Mouse (Mus musculus) liver, embryonic 14.5 days (tissue): ENCODE data around the gene Zfp574. TPM values are rescaled to one million over a fixed set of nuclear protein-coding genes. Genes with fewer than 3 reads are reported as not detected.
A peak's percentile ranks its signal among the peaks of the same experiment; 100 is the strongest.

Experiments used
- ATAC-seq: fragments of 200-750 bp; cut with Nextera tagmentation; 2 replicates; pipeline ENCODE4 v1.8.0; 2017; ENCODE audit warnings: moderate number of reproducible peaks, mild to moderate bottlenecking, moderate library complexity; ENCODE audit not compliant: insufficient read depth
- DNase-seq, 3 experiments: peaks; one replicate each; pipeline ENCODE4 v3.0.0-alpha.2; 2012 to 2013; ENCODE audit warnings: low read depth in 3 of 3, low spot score in 3 of 3
- H3K27ac ChIP-seq: fragments of 300-500 bp; sonication (generic); 2 replicates; pipeline ENCODE4 v1.5.1; 2014; ENCODE audit warnings: moderate library complexity, mild to moderate bottlenecking, control low read depth, inconsistent platforms
- H3K27me3 ChIP-seq: fragments of 300-500 bp; sonication (generic); 2 replicates; pipeline ENCODE4 v1.6.1; 2014; ENCODE audit warnings: mild to moderate bottlenecking, low read length, moderate library complexity; ENCODE audit not compliant: control insufficient read depth, insufficient read depth
- H3K36me3 ChIP-seq: fragments of 300-500 bp; sonication (generic); replicated peaks from 2 replicates; pipeline ENCODE4 v1.6.1; 2014; ENCODE audit warnings: low read depth; ENCODE audit not compliant: control insufficient read depth, insufficient read depth
- H3K4me1 ChIP-seq, 2 experiments: fragments of 200-500 bp in 1 of 2; fragments of 300-500 bp in 1 of 2; sonication (generic) in 1 of 2; replicated peaks; 2 replicates each; pipeline ENCODE4 v1.6.1; 2012 to 2014; ENCODE audit warnings: antibody characterized with exemption in 1 of 2, inconsistent platforms in 1 of 2, low read length in 1 of 2; ENCODE audit not compliant: control insufficient read depth in 2 of 2, insufficient read depth in 2 of 2
- H3K4me2 ChIP-seq: fragments of 300-500 bp; sonication (generic); 2 replicates; pipeline ENCODE4 v1.6.1; 2014; ENCODE audit warnings: low read depth, mild to moderate bottlenecking, control low read depth, moderate library complexity
- H3K4me3 ChIP-seq, 2 experiments: fragments of 200-500 bp in 1 of 2; fragments of 300-500 bp in 1 of 2; sonication (generic) in 1 of 2; 2 replicates each; pipeline ENCODE4 v1.5.1; 2012 to 2014; ENCODE audit warnings: low read depth in 2 of 2, low read length in 2 of 2, mild to moderate bottlenecking in 2 of 2, control low read depth in 1 of 2, inconsistent platforms in 1 of 2, moderate library complexity in 1 of 2; ENCODE audit not compliant: insufficient read depth in 1 of 2
- H3K9ac ChIP-seq: fragments of 300-500 bp; sonication (generic); replicated peaks from 2 replicates; pipeline ENCODE4 v1.6.1; 2014; ENCODE audit warnings: mild to moderate bottlenecking, control low read depth, moderate library complexity
- H3K9me3 ChIP-seq: fragments of 300-500 bp; sonication (generic); 2 replicates; pipeline ENCODE4 v1.6.1; 2016; ENCODE audit warnings: low read length, mixed read lengths; ENCODE audit not compliant: control insufficient read depth
- CTCF ChIP-seq: IDR thresholded peaks from 2 replicates; pipeline ENCODE4 v1.5.1; 2016; ENCODE audit warnings: antibody characterized with exemption, low read depth, control low read depth
- EP300 ChIP-seq: IDR thresholded peaks from 2 replicates; pipeline ENCODE4 v1.6.1; 2016; ENCODE audit warnings: antibody characterized with exemption, low read depth
- WGBS: fragments of 180-500 bp; shearing (Covaris S2); extraction: QIAGEN DNeasy Blood & Tissue Kit; methylation state at CpG from one replicate; pipeline ENCODE4 v1.1.7; 2014; ENCODE audit not compliant: insufficient replicate concordance; 5-methylcytosine and 5-hydroxymethylcytosine counted together
- polyA plus RNA-seq, 2 experiments: library from polyadenylated mRNA; depleted of rRNA in 1 of 2; stranded (reverse) in 1 of 2; unstranded in 1 of 2; fragments of >200 nt; fragmentation: Nextera tagmentation in 1 of 2; extraction: Ambion mirVana in 1 of 2; gene quantifications; 2 replicates each; pipeline versions ENCODE4 v1.2.1 to v1.2.3; 2012 to 2014

The Zfp574 gene
- polyA plus RNA-seq, 2 experiments, result 6.3 to 6.6 TPM

DNA sequence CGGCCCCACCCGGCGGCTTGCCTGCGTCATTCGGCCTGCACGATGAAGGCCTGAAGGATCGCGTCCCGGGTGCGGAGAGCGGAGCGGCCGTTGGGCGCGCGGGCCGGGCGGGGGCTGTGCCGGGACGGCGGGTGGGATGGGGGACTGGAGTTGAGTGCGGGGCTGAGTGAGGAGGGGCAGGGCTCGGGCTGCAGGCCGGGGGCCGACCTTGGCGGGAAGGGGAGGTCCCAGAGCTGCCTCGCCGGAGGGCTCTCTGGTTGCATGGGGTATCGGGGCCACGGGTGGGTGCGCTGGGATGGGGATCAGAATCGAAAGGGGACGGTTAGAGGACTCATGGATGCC lies 5.0 kb downstream of the Zfp574 start:
- Histone ChIP-seq H3K27ac (peak overlapping the region; percentile 74), H3K9me3 (no peaks in the 10 kb centered on the region), H3K4me3 (peak overlapping the region; percentile 85 to 88), H3K27me3 (no peaks in the 10 kb centered on the region), H3K4me1 (peaks cover 16 to 26% of the 10 kb centered on the region in 2 experiments), H3K4me2 (peak overlapping the region; percentile 98), H3K9ac (peak overlapping the region; percentile 94), H3K36me3 (peaks cover 31% of the 10 kb centered on the region)
- ATAC-seq (no peak; the same call in 1 of the 2 replicates), DNase-seq (no peak)
- TF ChIP-seq CTCF, result no peak
- no peak for TF ChIP-seq EP300
- under 1% methylated on average over 33 of the region's 33 CpGs for WGBS

DNA sequence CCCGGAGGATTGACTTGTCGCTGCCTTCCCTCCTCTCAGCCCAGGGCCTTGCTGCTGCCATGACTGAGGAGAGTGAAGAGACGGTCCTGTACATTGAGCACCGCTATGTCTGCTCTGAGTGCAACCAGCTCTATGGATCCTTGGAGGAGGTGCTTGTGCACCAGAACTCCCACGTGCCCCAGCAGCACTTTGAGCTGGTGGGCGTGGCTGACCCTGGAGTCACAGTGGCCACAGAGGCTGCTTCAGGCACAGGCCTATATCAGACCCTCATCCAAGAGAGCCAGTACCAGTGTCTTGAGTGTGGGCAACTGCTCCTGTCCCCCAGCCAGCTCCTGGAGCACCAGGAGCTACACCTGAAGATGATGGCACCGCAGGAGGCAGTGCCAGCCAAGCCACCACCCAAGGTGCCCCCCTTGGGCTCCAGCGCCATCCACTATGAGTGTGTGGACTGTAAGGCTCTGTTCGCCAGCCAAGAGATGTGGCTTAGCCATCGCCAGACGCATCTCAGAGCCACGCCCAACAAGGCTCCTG lies 7.2 kb downstream of the Zfp574 start:
- Histone ChIP-seq H3K36me3 (peaks cover 46% of the 10 kb centered on the region), H3K4me1 (peaks cover 16 to 22% of the 10 kb centered on the region in 2 experiments), H3K9me3 (no peaks in the 10 kb centered on the region), H3K27ac (no peak overlapping the region), H3K9ac (no peak overlapping the region), H3K4me3 (no peak overlapping the region), H3K4me2 (peak overlapping the region; percentile 98; the same call in 1 of the 2 replicates), H3K27me3 (no peaks in the 10 kb centered on the region)
- TF ChIP-seq CTCF, result no peak
- no peak for TF ChIP-seq EP300
- ATAC-seq (no peak), DNase-seq (no peak)
- WGBS, result 70% methylated on average over 12 of the region's 12 CpGs

DNA sequence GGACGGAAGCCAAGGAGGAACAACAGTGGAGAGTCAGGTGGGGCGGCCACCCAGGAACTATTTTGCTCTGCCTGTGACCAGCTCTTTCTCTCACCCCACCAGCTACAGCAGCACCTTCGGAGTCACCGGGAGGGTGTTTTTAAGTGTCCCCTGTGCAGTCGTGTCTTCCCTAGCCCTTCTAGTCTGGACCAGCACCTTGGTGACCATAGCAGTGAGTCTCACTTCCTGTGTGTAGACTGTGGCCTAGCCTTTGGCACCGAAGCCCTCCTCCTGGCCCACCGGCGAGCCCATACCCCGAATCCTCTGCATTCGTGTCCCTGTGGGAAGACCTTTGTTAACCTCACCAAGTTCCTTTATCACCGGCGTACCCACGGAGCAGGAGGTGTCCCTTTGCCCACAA lies 8.1 kb downstream of the Zfp574 start:
- Histone ChIP-seq H3K4me3 (no peak overlapping the region), H3K27ac (no peak overlapping the region), H3K36me3 (peaks cover 46% of the 10 kb centered on the region), H3K9me3 (no peaks in the 10 kb centered on the region), H3K27me3 (no peaks in the 10 kb centered on the region), H3K9ac (no peak overlapping the region), H3K4me2 (no peak overlapping the region), H3K4me1 (peaks cover 16 to 26% of the 10 kb centered on the region in 2 experiments)
- no peak for DNase-seq
- no peak for TF ChIP-seq EP300
- no peak for TF ChIP-seq CTCF
- no peak for ATAC-seq
- WGBS, result 95% methylated on average over 13 of the region's 13 CpGs

DNA sequence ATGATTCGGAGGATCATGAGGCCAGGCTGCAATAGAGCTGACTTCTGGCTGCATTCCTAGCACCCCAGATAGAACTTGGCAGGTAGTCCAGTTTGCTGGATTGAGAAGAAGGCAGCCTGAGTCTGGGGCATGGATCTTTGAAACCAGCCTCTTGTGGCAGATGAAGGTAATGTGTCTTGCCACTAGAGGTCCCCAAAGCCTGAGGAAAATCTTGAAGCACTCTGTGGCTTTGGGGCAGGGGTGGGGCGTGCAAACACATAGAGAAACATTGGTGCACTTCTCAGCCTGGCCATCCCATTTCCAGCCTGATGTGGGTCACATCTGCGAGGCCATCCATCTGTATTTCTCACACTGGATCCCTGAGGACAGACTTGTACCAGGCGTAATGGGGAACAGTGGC lies 10.1 kb downstream of the Zfp574 start:
- no peak for TF ChIP-seq EP300
- TF ChIP-seq CTCF, result peak; percentile 69
- Histone ChIP-seq H3K4me1 (peaks cover 9 to 17% of the 10 kb centered on the region in 2 experiments), H3K9me3 (no peaks in the 10 kb centered on the region), H3K27ac (no peak overlapping the region), H3K4me3 (no peak overlapping the region), H3K36me3 (peaks cover 46% of the 10 kb centered on the region), H3K27me3 (no peaks in the 10 kb centered on the region), H3K4me2 (no peak overlapping the region), H3K9ac (no peak overlapping the region)
- ATAC-seq (no peak), DNase-seq (no peak)
- WGBS, result 77% methylated on average over 4 of the region's 4 CpGs

DNA sequence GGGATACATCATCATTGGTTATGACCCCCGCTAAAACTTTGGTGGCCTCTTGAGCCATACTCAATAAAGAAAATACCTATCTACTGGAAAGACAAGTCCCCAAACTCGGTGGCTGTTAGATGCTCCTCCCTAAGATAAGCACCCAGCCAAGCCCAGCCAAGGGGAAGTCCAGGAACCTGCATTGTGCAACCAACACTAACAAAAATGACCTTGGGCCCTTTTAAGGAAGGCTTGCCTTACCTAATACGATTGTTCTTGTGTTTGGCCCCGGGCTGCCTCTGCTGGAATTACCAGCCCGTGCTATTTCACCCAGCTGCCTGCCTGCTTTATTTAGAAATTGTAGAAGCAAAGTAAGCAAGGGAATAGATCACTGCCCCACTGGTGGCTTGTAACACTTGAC lies 12.3 kb downstream of the Zfp574 start:
- no peak overlapping the region for H3K4me2 ChIP-seq
- no peak for DNase-seq
- WGBS, result 39% methylated on average over 5 of the region's 5 CpGs
- peaks cover 43% of the 10 kb centered on the region for H3K36me3 ChIP-seq
- TF ChIP-seq CTCF, result no peak
- TF ChIP-seq EP300, result no peak
- no peak overlapping the region for H3K9ac ChIP-seq
- no peak overlapping the region for H3K4me3 ChIP-seq
- H3K9me3 ChIP-seq, result no peaks in the 10 kb centered on the region
- no peak for ATAC-seq
- peaks cover 0 to 4% of the 10 kb centered on the region in 2 experiments; a peak in 2 of 4 replicates for H3K4me1 ChIP-seq
- H3K27me3 ChIP-seq, result no peaks in the 10 kb centered on the region
- H3K27ac ChIP-seq, result no peak overlapping the region
